Mouse (Mus musculus) liver, embryonic 15.5 days (tissue): ENCODE data around the gene Pcgf6. TPM values are rescaled to one million over a fixed set of nuclear protein-coding genes. Genes with fewer than 3 reads are reported as not detected.

Experiments
- ATAC-seq: fragments of 200-750 bp; cut with Nextera tagmentation; 2 replicates; pipeline ENCODE4 v1.8.0; 2017; ENCODE audit warnings: moderate number of reproducible peaks, mild to moderate bottlenecking, moderate library complexity; ENCODE audit not compliant: insufficient read depth
- H3K27ac ChIP-seq: fragments of 300-500 bp; sonication (generic); replicated peaks from 2 replicates; pipeline ENCODE4 v1.5.1; 2015; ENCODE audit warnings: mild to moderate bottlenecking, inconsistent platforms
- H3K27me3 ChIP-seq: fragments of 300-500 bp; sonication (generic); 2 replicates; pipeline ENCODE4 v1.6.1; 2015; ENCODE audit warnings: mild to moderate bottlenecking, inconsistent platforms
- H3K36me3 ChIP-seq: fragments of 300-500 bp; sonication (generic); replicated peaks from 2 replicates; pipeline ENCODE4 v1.6.1; 2015; ENCODE audit warnings: moderate library complexity, mild to moderate bottlenecking, inconsistent platforms
- H3K4me1 ChIP-seq: fragments of 300-500 bp; sonication (generic); replicated peaks from 2 replicates; pipeline ENCODE4 v1.6.1; 2015; ENCODE audit warnings: inconsistent platforms
- H3K4me2 ChIP-seq: fragments of 300-500 bp; sonication (generic); 2 replicates; pipeline ENCODE4 v1.6.1; 2015; ENCODE audit warnings: moderate library complexity, mild to moderate bottlenecking, inconsistent platforms
- H3K4me3 ChIP-seq: fragments of 300-500 bp; sonication (generic); replicated peaks from 2 replicates; pipeline ENCODE4 v1.5.1; 2015; ENCODE audit warnings: mild to moderate bottlenecking, inconsistent platforms
- H3K9ac ChIP-seq: fragments of 300-500 bp; sonication (generic); 2 replicates; pipeline ENCODE4 v1.6.1; 2015; ENCODE audit warnings: moderate library complexity, mild to moderate bottlenecking, inconsistent platforms
- H3K9me3 ChIP-seq: fragments of 300-500 bp; sonication (generic); replicated peaks from 2 replicates; pipeline ENCODE4 v1.6.1; 2016; ENCODE audit warnings: inconsistent platforms
- WGBS: fragments of 180-500 bp; shearing (Covaris S2); methylation state at CpG from one replicate; pipeline ENCODE4 v1.1.7; 2015; ENCODE audit warnings: mixed read lengths; ENCODE audit not compliant: insufficient replicate concordance; 5-methylcytosine and 5-hydroxymethylcytosine counted together
- polyA plus RNA-seq: library from polyadenylated mRNA; unstranded; fragments of >200 nt; fragmentation: Nextera tagmentation; extraction: Ambion mirVana; gene quantifications from 2 replicates; pipeline ENCODE4 v1.2.1, GENCODE M21; 2015

Pcgf6 gene
- polyA plus RNA-seq, 1 experiment from 2014 or later = 7.3 TPM

DNA sequence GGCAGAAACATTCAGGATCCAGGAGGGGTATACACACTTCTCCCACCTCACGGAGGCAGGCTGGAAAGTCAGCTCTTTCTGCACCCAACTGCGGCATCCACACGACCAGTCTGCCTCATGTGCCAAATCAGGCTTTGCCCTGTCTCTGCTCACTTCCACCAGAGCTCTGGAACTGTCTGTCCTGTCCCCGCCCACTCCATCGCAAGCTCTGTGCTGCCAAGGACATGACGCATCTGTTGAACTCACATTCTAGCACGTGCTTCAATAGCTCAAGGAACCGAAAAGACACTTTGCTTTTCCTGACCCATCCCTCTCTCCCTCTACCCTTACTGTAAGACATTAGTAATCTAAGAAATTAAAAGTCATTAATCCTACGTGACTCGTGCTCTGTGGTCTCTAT, 25.8 kb downstream of the Pcgf6 start:
- Histone ChIP-seq H3K27ac (no peak overlapping the region), H3K4me3 (no peak overlapping the region), H3K9ac (no peak overlapping the region), H3K9me3 (no peaks in the 10 kb centered on the region), H3K4me2 (no peak overlapping the region), H3K4me1 (no peaks in the 10 kb centered on the region), H3K27me3 (peaks cover 37% of the 10 kb centered on the region), H3K36me3 (no peaks in the 10 kb centered on the region)
- 66% methylated on average over 10 of the region's 10 CpGs for WGBS
- ATAC-seq = no peak

DNA sequence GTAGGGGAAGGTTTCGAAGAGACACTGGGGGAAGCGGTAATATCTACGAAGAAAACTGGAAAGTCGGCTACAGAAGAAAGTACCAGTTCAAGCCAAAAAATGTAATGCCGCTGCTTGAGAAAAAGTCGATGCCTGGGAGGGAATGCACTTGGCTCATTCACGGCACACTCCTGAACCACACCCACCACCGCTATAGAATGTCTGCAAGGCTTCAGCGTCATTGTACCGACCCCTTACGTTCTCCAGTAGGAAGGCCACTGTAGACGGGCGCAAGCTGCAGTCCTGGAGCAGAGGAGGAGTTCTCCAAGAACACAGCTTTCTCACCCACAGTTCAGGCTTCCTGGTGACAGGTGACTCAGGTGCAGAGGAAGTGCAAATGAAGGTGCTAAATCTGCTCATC, 27.2 kb downstream of the Pcgf6 start:
- H3K9me3 ChIP-seq = no peaks in the 10 kb centered on the region
- H3K4me1 ChIP-seq = no peaks in the 10 kb centered on the region
- H3K27ac ChIP-seq = no peak overlapping the region
- H3K27me3 ChIP-seq = peaks cover 49% of the 10 kb centered on the region
- no peaks in the 10 kb centered on the region for H3K36me3 ChIP-seq
- H3K4me2 ChIP-seq = no peak overlapping the region
- ATAC-seq = no peak
- WGBS = 78% methylated on average over 13 of the region's 13 CpGs
- no peak overlapping the region for H3K9ac ChIP-seq
- H3K4me3 ChIP-seq = no peak overlapping the region

GRCm38 (mm10) chr19:47022709-47023108, 28.0 kb downstream of the Pcgf6 start:
- H3K4me2 ChIP-seq = no peak overlapping the region
- H3K27me3 ChIP-seq = peaks cover 58% of the 10 kb centered on the region
- H3K4me3 ChIP-seq = no peak overlapping the region
- no peak overlapping the region for H3K9ac ChIP-seq
- ATAC-seq = no peak
- no peaks in the 10 kb centered on the region for H3K9me3 ChIP-seq
- H3K36me3 ChIP-seq = no peaks in the 10 kb centered on the region
- H3K4me1 ChIP-seq = no peaks in the 10 kb centered on the region
- H3K27ac ChIP-seq = no peak overlapping the region
- 43% methylated on average over 4 of the region's 4 CpGs for WGBS

DNA sequence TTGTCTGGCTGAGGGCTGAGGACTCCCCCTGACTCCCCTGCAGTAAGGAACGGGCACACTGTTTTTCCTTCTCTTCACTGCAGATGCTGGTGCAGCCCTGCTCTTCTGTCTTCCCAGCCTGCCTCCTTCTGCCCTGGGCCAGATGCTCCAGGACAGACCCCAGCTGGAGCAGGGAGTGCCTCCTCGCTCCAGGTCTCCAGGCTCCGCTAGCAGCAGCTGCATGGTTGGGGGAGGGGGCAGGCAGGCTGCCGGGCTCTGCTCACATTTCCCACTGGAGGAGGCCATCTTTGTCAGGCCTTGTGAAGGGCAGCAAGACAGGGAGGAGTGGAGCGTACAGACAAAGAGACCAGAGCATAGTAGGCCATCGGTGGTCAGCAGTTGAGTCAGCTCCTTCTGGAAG, 31.4 kb downstream of the Pcgf6 start:
- H3K9me3 ChIP-seq = no peaks in the 10 kb centered on the region
- H3K27ac ChIP-seq = no peak overlapping the region
- H3K4me3 ChIP-seq = no peak overlapping the region
- peaks cover 16% of the 10 kb centered on the region for H3K4me1 ChIP-seq
- no peak overlapping the region for H3K9ac ChIP-seq
- H3K4me2 ChIP-seq = no peak overlapping the region
- WGBS = 30% methylated on average over 6 of the region's 6 CpGs
- peaks cover 84% of the 10 kb centered on the region for H3K27me3 ChIP-seq
- ATAC-seq = no peak
- no peaks in the 10 kb centered on the region for H3K36me3 ChIP-seq

- H3K27ac ChIP-seq = no peak overlapping the region
- H3K36me3 ChIP-seq = no peaks in the 10 kb centered on the region
- peaks cover 85% of the 10 kb centered on the region for H3K27me3 ChIP-seq
- H3K4me1 ChIP-seq = peaks cover 26% of the 10 kb centered on the region
- WGBS = 22% methylated on average over 2 of the region's 2 CpGs
- no peaks in the 10 kb centered on the region for H3K9me3 ChIP-seq
- no peak overlapping the region for H3K4me2 ChIP-seq
- ATAC-seq = no peak
- H3K9ac ChIP-seq = no peak overlapping the region
- no peak overlapping the region for H3K4me3 ChIP-seq
Measured at GRCm38 (mm10) chr19:47018330-47018729, 32.4 kb downstream of the Pcgf6 start.

GRCm38 (mm10) chr19:47017831-47018230, 32.9 kb downstream of the Pcgf6 start:
- Histone ChIP-seq H3K4me1 (peaks cover 28% of the 10 kb centered on the region), H3K27me3 (peaks cover 85% of the 10 kb centered on the region), H3K4me2 (no peak overlapping the region), H3K9ac (no peak overlapping the region), H3K27ac (no peak overlapping the region), H3K9me3 (no peaks in the 10 kb centered on the region), H3K36me3 (no peaks in the 10 kb centered on the region), H3K4me3 (no peak overlapping the region)
- 7% methylated on average over 3 of the region's 3 CpGs for WGBS
- no peak for ATAC-seq

GRCm38 (mm10) chr19:47016487-47016886, 34.2 kb downstream of the Pcgf6 start:
- WGBS = 2% methylated on average over 15 of the region's 15 CpGs
- no peak overlapping the region for H3K4me2 ChIP-seq
- H3K9me3 ChIP-seq = no peaks in the 10 kb centered on the region
- no peak overlapping the region for H3K9ac ChIP-seq
- H3K4me1 ChIP-seq = peaks cover 28% of the 10 kb centered on the region
- peaks cover 93% of the 10 kb centered on the region for H3K27me3 ChIP-seq
- H3K36me3 ChIP-seq = no peaks in the 10 kb centered on the region
- no peak for ATAC-seq
- H3K4me3 ChIP-seq = no peak overlapping the region
- H3K27ac ChIP-seq = no peak overlapping the region

DNA sequence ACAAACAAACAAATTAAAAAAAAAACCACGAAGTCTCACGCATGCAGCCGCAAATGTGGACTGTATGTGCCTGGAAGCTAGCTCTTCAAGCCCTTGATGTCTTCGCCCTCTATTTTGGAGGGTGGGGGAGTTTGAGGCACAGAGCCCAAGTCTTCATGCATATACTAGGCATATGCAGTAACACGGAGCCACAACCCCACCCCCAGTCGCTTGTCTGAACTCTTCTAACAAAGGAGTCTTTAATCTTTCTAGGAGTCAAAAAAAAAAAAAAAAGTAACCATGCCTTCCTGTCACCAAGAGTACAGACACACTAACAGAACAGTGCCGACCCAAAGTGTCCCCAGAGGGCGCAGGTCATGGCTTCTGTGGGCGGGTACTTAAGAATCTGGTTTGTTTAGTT, 34.7 kb downstream of the Pcgf6 start:
- no peak overlapping the region for H3K4me3 ChIP-seq
- peaks cover 28% of the 10 kb centered on the region for H3K4me1 ChIP-seq
- no peak for ATAC-seq
- no peak overlapping the region for H3K27ac ChIP-seq
- no peaks in the 10 kb centered on the region for H3K9me3 ChIP-seq
- WGBS = 5% methylated on average over 9 of the region's 9 CpGs
- peaks cover 95% of the 10 kb centered on the region for H3K27me3 ChIP-seq
- H3K9ac ChIP-seq = no peak overlapping the region
- H3K4me2 ChIP-seq = no peak overlapping the region
- H3K36me3 ChIP-seq = no peaks in the 10 kb centered on the region

GRCm38 (mm10) chr19:47015396-47015795, 35.3 kb downstream of the Pcgf6 start:
- ATAC-seq = no peak
- peak overlapping the region; percentile 64 for H3K4me2 ChIP-seq
- H3K27me3 ChIP-seq = peaks cover 93% of the 10 kb centered on the region
- H3K9me3 ChIP-seq = no peaks in the 10 kb centered on the region
- H3K27ac ChIP-seq = no peak overlapping the region
- H3K4me1 ChIP-seq = peaks cover 28% of the 10 kb centered on the region
- 2% methylated on average over 37 of the region's 37 CpGs for WGBS
- no peak overlapping the region for H3K9ac ChIP-seq
- peak overlapping the region; percentile 43 for H3K4me3 ChIP-seq
- H3K36me3 ChIP-seq = no peaks in the 10 kb centered on the region

DNA sequence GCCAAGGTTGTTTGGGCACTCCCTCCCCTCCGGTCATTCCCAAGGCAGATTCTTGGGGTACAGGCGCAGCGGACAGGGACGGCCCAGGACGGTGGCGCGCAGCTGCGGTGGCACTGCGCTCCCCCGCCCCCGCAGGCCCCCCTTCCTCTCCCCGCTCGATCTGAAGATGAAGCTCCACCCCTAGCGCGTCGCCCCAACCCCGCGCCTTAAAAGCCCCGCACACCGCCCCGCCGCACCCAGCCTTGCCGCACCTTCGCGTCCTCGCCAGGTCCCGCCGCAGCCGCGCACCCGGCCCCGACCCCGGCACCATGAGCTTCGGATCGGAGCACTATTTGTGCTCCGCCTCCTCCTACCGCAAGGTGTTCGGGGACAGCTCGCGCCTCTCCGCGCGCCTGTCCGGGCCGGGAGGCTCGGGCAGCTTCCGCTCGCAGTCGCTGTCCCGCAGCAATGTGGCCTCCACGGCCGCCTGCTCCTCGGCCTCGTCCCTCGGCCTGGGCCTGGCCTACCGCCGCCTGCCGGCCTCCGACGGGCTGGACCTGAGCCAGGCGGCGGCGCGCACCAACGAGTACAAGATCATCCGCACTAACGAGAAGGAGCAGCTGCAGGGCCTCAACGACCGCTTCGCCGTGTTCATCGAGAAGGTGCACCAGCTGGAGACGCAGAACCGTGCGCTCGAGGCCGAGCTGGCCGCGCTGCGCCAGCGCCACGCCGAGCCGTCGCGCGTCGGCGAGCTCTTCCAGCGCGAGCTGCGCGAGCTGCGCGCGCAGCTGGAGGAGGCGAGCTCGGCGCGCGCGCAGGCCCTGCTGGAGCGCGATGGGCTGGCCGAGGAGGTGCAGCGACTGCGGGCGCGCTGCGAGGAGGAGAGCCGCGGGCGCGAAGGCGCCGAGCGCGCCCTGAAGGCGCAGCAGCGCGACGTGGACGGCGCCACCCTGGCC, 36.0 kb downstream of the Pcgf6 start, which contains the start of the genes Ina and Nt5c2:
Gene Ina (plus strand): TSS at position 252 of the 935 bp plus-strand sequence.
Gene Nt5c2 (minus strand): TSS at position 707 of the 935 bp plus-strand sequence.
- WGBS = under 1% methylated on average over 124 of the region's 124 CpGs
- Histone ChIP-seq H3K4me3 (peak within 1 kb of the TSS; percentile 43), H3K27me3 (peaks cover 93% of the 10 kb centered on the region), H3K4me2 (peak within 1 kb of the TSS; percentile 64), H3K4me1 (peaks cover 28% of the 10 kb centered on the region), H3K27ac (no peak within 1 kb of the TSS), H3K9me3 (no peaks in the 10 kb centered on the region), H3K9ac (no peak within 1 kb of the TSS), H3K36me3 (no peaks in the 10 kb centered on the region)
- ATAC-seq = peak; percentile 37; the same call in 1 of the 2 replicates

DNA sequence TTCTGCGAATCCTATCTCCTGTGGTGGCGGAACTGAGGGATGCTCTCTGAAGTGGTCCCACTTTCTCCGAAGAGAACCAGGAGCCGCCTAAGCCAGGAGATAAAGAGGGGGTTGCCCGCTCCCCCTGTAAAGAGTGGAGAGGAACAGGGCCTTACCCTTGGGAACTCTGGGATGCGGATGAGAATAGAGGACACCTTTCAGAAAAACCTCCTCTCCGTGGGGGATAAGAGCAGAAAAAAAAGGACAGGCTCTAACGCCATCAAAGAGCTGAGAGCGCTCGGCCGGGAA, 36.6 kb downstream of the Pcgf6 start:
- WGBS = 6% methylated on average over 11 of the region's 11 CpGs
- Histone ChIP-seq H3K4me3 (peak overlapping the region; percentile 43), H3K9me3 (no peaks in the 10 kb centered on the region), H3K4me1 (peaks cover 28% of the 10 kb centered on the region), H3K27ac (no peak overlapping the region), H3K36me3 (no peaks in the 10 kb centered on the region), H3K9ac (no peak overlapping the region), H3K4me2 (peak overlapping the region; percentile 64), H3K27me3 (peaks cover 87% of the 10 kb centered on the region)
- no peak for ATAC-seq
